Mouse (Mus musculus) forebrain, embryonic 13.5 days (tissue): ENCODE measurements at regions not wholly inside any gene's neighbourhood (a gene's known extent, or its start where the extent isn't known, plus 50 kb on each side); places are given as distances from the start of the nearest gene placed in this dataset.

Experiments used
- ATAC-seq: fragments of 200-750 bp; cut with Nextera tagmentation; 2 replicates; pipeline ENCODE4 v1.8.0; 2017
- H3K27ac ChIP-seq: fragments of 300-500 bp; sonication (generic); 2 replicates; pipeline ENCODE4 v1.5.1; 2015; ENCODE audit warnings: inconsistent platforms, mild to moderate bottlenecking, moderate library complexity
- H3K27me3 ChIP-seq: fragments of 300-500 bp; sonication (generic); 2 replicates; pipeline ENCODE4 v1.6.1; 2015; ENCODE audit warnings: mild to moderate bottlenecking, inconsistent platforms
- H3K36me3 ChIP-seq: fragments of 300-500 bp; sonication (generic); 2 replicates; pipeline ENCODE4 v1.6.1; 2015; ENCODE audit warnings: mild to moderate bottlenecking, inconsistent platforms; ENCODE audit not compliant: poor library complexity, severe bottlenecking
- H3K4me1 ChIP-seq: fragments of 300-500 bp; sonication (generic); 2 replicates; pipeline ENCODE4 v1.6.1; 2015; ENCODE audit warnings: inconsistent platforms
- H3K4me2 ChIP-seq: fragments of 300-500 bp; sonication (generic); 2 replicates; pipeline ENCODE4 v1.6.1; 2015; ENCODE audit warnings: inconsistent platforms, mild to moderate bottlenecking, moderate library complexity
- H3K4me3 ChIP-seq: fragments of 300-500 bp; sonication (generic); 2 replicates; pipeline ENCODE4 v1.5.1; 2015; ENCODE audit warnings: mild to moderate bottlenecking, inconsistent platforms
- H3K9ac ChIP-seq: fragments of 300-500 bp; sonication (generic); 2 replicates; pipeline ENCODE4 v1.6.1; 2015; ENCODE audit warnings: mild to moderate bottlenecking, inconsistent platforms
- H3K9me3 ChIP-seq: fragments of 300-500 bp; sonication (generic); replicated peaks from 2 replicates; pipeline ENCODE4 v1.6.1; 2016; ENCODE audit warnings: inconsistent platforms
- WGBS: fragments of 180-500 bp; shearing (Covaris S2); methylation state at CpG from one replicate; pipeline ENCODE4 v1.1.7; 2015; 5-methylcytosine and 5-hydroxymethylcytosine counted together

DNA sequence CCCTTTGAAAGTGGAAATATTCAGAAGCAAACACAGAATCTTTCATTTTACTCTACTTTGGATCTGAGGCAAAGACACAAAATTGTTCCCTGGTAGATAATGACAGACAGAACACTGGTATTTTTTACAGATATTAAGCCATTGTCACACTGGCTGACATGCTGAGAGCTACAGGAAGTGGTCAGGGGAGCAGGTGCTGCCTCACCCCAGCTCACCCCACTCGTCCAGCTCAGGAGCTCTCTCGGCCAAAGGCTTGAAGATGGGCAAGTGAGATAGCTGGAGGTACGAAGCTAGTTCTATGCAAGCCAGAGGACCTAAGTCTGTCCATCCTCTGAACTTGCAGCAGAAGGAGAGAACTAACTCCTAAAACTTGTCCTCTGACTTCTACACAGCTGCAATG lies 105.6 kb upstream of the Gas2 start:
- ATAC-seq = no peak
- WGBS = 78% methylated on average over 3 of the region's 3 CpGs

DNA sequence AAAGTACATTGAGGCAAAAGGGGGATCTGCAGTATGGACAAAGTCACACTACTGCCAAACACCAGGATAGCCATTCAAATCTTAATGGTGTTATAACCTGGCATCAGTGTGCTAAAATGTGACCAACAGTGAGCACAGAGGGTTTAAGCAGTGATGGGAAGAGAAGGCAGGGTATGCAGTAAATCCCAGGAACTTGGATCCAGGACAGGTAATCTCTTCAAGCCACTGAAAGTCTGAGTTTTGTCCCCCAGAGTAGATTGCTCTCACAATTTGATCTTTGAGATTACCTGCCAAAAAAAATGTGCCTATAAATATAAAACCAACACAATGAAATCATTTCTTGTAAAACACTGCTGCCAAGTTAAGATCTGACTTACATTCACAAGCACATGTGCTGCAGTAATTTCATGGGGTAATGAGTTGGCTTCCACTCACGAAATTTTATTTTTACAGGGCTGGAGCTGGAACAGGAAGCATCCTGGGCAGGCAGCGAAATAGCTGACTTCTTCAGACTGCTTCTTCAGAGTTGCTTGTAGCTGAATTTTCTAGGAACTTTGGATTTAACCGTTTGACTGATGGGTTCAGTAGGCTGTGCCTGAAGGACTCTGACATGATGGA lies 102.2 kb upstream of the Gas2 start:
- Histone ChIP-seq H3K27me3 (no peaks in the 10 kb centered on the region), H3K4me3 (no peak overlapping the region), H3K9ac (no peak overlapping the region), H3K36me3 (no peaks in the 10 kb centered on the region), H3K4me1 (no peaks in the 10 kb centered on the region), H3K27ac (no peak overlapping the region), H3K9me3 (no peaks in the 10 kb centered on the region), H3K4me2 (no peak overlapping the region)
- no peak for ATAC-seq
- WGBS = 83% methylated on average over 3 of the region's 3 CpGs

More for the DNA sequence above, 105.6 kb upstream of the Gas2 start:
- no peak overlapping the region for H3K27ac ChIP-seq
- H3K36me3 ChIP-seq = no peaks in the 10 kb centered on the region
- H3K27me3 ChIP-seq = no peaks in the 10 kb centered on the region
- H3K9me3 ChIP-seq = no peaks in the 10 kb centered on the region
- no peaks in the 10 kb centered on the region for H3K4me1 ChIP-seq
- H3K4me2 ChIP-seq = no peak overlapping the region
- H3K9ac ChIP-seq = no peak overlapping the region
- H3K4me3 ChIP-seq = no peak overlapping the region

DNA sequence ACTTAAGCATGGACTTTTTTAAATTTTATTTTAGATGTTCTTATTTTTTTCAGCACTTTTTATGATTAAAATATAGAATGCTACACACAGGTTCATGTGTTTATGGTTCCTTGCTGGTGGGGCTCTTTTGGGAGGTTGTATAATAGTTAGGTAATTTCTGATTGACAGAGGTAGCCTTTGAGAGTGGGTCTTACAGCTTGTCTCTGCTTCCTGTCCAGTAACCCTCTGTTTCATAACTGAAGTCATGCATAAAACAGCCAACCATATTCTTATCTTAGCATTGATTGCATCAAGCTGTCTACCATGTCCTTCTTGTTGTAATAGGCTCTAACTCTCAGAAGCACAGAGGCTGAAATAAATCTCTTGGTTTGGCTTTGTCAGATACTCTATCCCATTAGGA lies 94.7 kb upstream of the Gas2 start:
- Histone ChIP-seq H3K4me3 (no peak overlapping the region), H3K4me1 (peaks cover 5% of the 10 kb centered on the region), H3K9ac (no peak overlapping the region), H3K9me3 (no peaks in the 10 kb centered on the region), H3K27me3 (no peaks in the 10 kb centered on the region), H3K4me2 (no peak overlapping the region), H3K27ac (no peak overlapping the region), H3K36me3 (no peaks in the 10 kb centered on the region)
- no peak for ATAC-seq

DNA sequence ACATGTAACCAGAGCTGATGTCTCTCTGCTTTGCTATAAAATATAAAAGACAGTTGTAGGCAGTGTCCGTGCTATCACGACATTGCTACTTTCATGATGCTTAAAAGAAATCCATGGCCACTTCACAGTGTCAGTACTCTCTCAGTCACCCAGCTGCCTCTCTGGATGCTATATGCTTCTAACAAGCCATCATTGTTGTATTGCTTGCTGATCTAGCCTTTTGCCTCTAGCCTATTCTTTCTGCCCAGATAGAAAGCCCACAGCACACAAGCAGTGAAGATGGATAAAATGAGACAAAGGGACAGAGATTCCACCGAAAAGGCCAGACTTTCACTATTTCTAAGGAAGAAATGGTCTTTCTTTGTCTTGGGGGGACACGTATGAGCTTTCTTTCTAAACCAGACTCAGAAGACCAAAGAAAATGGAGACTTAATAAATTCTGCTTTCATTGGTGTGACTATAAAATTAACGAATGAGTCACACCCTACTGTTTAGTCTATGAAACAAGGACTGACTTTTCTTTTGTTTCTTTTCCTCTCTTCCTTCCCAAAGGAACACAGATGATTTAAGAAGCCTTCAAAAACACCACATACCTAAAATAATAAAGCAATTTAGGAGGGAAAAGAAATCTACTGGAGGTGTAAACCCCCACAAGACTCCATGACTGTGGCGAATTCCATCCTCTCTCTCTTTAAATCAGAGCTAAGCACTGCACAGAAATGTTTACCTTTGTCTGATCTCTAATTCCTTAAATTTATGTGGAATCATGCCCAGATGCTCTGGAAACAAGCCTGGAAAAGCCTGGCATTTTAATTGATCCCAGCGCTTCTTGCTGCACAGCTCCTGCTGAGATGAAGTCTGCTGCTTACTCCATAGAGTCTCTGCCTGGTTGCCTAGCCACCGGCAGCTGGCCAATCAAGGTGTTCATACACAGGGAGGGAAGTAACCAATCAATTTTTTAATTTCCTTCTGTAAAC lies 89.6 kb upstream of the Gas2 start:
- Histone ChIP-seq H3K9ac (peak overlapping the region; percentile 38; the same call in 1 of the 2 replicates), H3K4me3 (no peak overlapping the region), H3K4me1 (peaks cover 18% of the 10 kb centered on the region), H3K36me3 (no peaks in the 10 kb centered on the region), H3K27me3 (no peaks in the 10 kb centered on the region), H3K4me2 (0 out of 2 replicates have a peak overlapping the region, but pooled peaks have one; percentile 1), H3K9me3 (no peaks in the 10 kb centered on the region), H3K27ac (peak overlapping the region; percentile 88)
- ATAC-seq = peak; percentile 96
- WGBS = 35% methylated on average over 8 of the region's 8 CpGs

DNA sequence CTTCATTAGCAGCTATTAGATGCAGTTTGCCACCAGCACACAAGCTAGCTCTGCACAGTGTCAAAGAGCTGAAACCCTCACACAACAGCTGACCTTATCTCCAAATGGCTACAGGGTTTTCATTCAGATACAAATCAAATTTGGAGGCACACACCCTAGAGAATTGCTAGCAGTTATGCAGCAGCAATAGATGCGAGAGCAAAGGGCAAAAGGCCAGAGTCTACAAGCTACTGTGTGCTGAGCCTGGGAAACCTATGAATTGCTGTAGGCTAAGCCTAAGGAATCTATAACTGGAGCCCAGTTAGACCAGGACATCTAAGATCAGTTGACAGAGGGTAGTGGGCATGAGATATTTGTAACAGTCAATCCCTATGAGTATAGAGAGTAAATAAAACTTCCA lies 85.8 kb upstream of the Gas2 start:
- H3K36me3 ChIP-seq = no peaks in the 10 kb centered on the region

DNA sequence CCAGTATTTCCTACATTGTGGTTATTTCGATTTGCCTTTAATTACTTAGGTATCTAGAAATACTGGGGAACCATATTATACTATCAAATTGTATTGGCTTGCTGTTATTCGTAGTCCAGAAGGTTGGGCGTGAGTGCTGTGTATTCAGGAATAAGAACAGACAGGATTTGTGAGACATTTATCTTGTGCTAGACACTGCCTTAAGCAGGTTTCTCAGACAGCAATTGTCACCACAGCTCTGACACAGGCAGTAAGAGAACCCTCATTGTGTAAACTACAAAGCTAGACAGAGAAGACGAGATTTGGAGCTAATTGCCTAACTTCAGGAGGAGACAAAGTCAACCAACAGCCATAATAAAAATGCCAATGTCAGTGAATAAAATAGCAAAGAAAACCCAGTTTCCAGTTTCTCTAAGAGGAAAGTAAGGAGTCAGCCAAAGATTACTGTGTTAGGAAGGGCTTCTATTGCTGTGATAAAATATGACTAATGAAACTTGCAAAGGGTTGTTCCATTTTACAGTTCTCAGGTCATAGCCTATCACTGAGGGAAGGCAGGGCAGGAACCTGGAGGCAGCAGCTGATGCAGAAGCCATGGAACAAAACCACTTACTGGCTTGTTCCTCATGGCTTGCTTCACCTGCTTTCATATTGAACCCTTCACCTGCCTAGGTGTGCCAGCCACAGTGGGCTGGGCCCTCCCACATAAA lies 78.6 kb upstream of the Gas2 start:
- no peaks in the 10 kb centered on the region for H3K9me3 ChIP-seq
- WGBS = 37% methylated on average over 4 of the region's 4 CpGs

More for the DNA sequence above, 85.8 kb upstream of the Gas2 start:
- Histone ChIP-seq H3K9ac (no peak overlapping the region), H3K27me3 (no peaks in the 10 kb centered on the region), H3K4me2 (no peak overlapping the region), H3K4me3 (no peak overlapping the region), H3K27ac (no peak overlapping the region), H3K9me3 (no peaks in the 10 kb centered on the region), H3K4me1 (peaks cover 18% of the 10 kb centered on the region)
- ATAC-seq = no peak
- 81% methylated on average over 1 of the region's 1 CpGs for WGBS

DNA sequence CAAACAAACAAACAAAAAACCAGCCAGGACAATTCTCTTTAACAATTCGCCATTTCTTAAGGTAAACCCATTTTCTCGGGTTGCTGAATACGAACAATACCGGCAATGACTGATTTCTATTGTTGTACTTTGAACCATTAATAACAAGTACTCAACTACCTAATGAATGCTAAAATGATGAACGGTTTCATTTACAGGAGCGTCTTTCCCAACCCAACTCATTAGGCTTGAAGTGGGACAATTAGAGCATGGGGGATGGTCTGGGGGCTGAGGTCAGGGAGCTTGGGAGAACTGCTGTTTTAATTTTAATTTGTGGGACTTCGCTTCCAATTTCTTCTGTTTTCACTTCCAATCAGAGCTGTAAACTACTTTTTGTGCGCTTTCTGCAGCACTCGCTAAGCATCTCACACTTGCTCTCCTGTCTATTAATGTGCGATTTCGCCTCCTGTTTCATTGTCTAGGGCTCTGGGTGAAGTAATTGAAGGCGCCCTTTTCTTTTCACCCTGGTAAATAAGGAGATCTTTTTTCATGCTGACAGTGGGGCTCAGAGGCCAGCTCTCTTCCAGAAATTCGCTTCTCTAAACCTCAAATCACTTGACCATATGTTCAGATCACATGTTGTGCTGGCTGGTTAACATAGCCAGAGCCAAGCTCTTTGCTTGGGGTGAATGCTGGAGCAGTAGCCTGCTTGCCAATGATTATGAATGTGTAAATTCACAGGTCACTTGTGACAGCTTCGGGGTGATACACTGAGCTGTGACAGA lies 77.7 kb upstream of the Gas2 start:
- Histone ChIP-seq H3K27me3 (no peaks in the 10 kb centered on the region), H3K36me3 (no peaks in the 10 kb centered on the region), H3K9me3 (no peaks in the 10 kb centered on the region), H3K9ac (no peak overlapping the region), H3K4me3 (no peak overlapping the region), H3K27ac (peak overlapping the region; percentile 93), H3K4me2 (peak overlapping the region; percentile 36), H3K4me1 (peaks cover 16% of the 10 kb centered on the region)
- 6% methylated on average over 14 of the region's 14 CpGs for WGBS
- ATAC-seq = peak; percentile 92

More for the DNA sequence above, 78.6 kb upstream of the Gas2 start:
- Histone ChIP-seq H3K9ac (no peak overlapping the region), H3K4me3 (no peak overlapping the region), H3K36me3 (no peaks in the 10 kb centered on the region), H3K4me1 (peaks cover 16% of the 10 kb centered on the region), H3K27me3 (no peaks in the 10 kb centered on the region), H3K27ac (peak overlapping the region; percentile 93), H3K4me2 (peak overlapping the region; percentile 36)
- ATAC-seq = peak; percentile 62

DNA sequence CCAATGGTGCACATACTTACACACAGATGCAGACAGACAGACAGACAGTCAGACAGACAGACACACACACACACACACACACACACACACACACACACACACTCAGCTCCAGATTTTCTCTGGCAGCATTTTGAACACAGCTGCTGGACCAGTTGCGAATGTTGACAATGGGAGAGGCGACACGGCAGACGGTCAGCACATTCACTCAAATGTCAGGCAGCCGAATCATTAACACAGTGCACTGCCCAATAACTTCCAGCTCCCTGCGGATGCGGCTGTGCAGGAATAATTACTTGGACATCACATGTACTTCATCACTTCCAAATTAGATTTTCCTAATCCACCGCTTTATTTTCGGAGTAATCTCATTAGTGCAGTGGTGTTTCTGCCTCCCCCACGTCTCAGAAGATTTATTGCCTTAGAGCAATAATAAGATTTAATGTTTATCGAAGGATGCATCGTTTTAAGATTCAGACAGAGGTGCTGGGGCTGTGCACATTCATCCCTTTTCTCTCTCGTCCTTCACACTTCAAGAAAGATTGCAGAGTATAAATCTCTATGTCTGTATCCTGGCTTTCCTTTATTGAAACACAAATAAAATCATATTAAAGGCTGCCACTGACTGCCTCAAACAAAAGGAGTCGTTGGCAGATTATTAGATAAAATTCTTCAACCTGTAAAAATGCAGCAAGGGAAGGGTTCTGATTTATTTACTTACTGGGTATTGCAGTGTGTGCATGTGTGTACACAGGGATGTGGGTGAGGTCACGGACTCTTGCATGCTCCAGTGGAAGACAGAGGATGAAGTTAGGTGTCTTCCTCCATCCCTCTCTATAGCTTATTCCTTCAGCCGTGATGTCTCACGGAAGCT lies 70.9 kb upstream of the Gas2 start:
- WGBS = 32% methylated on average over 17 of the region's 17 CpGs
- peaks cover 15% of the 10 kb centered on the region for H3K4me1 ChIP-seq
- no peaks in the 10 kb centered on the region for H3K36me3 ChIP-seq
- no peaks in the 10 kb centered on the region for H3K9me3 ChIP-seq
- H3K4me2 ChIP-seq = peak overlapping the region; percentile 27; the same call in 1 of the 2 replicates
- ATAC-seq = peak; percentile 86
- peak overlapping the region; percentile 85 for H3K27ac ChIP-seq
- no peaks in the 10 kb centered on the region for H3K27me3 ChIP-seq
- H3K9ac ChIP-seq = no peak overlapping the region
- H3K4me3 ChIP-seq = no peak overlapping the region

DNA sequence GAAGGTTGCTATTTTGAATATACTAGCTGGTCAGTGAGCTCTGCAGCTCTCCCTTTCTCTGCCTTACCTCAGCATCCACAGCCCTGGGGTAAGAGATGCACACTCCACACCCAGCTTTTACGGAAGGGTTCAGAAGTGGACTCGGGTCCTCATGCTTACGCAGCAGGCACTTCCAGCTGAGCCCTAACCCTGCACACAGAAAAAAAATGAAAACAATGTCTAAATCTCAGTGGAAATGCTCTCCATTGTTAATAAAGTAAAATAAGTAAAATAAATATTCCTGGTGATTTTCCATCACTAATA lies 70.3 kb upstream of the Gas2 start:
- Histone ChIP-seq H3K4me1 (peaks cover 15% of the 10 kb centered on the region), H3K9me3 (no peaks in the 10 kb centered on the region), H3K4me3 (no peak overlapping the region), H3K9ac (no peak overlapping the region), H3K36me3 (no peaks in the 10 kb centered on the region), H3K4me2 (no peak overlapping the region), H3K27me3 (no peaks in the 10 kb centered on the region), H3K27ac (peak overlapping the region; percentile 85)
- no peak; the same call in 1 of the 2 replicates for ATAC-seq
- 54% methylated on average over 3 of the region's 3 CpGs for WGBS
